Mouse (Mus musculus) neural tube, embryonic 15.5 days (tissue): ENCODE data around the gene Gm13271. TPM values are rescaled to one million over a fixed set of nuclear protein-coding genes. Genes with fewer than 3 reads are reported as not detected.
"Not testable (repeated sequence)": the region's sequence is repeated elsewhere in the genome, so short reads cannot be mapped to it uniquely, and the experiment has no call there.

Experiments
- ATAC-seq: fragments of 200-750 bp; cut with Nextera tagmentation; 2 replicates; pipeline ENCODE4 v1.8.0; 2017; ENCODE audit warnings: mild to moderate bottlenecking, moderate TSS enrichment, moderate library complexity; ENCODE audit not compliant: low FRiP score
- H3K27ac ChIP-seq: fragments of 300-500 bp; sonication (generic); replicated peaks from 2 replicates; pipeline ENCODE4 v1.5.1; 2015; ENCODE audit warnings: mild to moderate bottlenecking, inconsistent platforms
- H3K27me3 ChIP-seq: fragments of 300-500 bp; sonication (generic); replicated peaks from 2 replicates; pipeline ENCODE4 v1.6.1; 2015; ENCODE audit warnings: inconsistent platforms
- H3K36me3 ChIP-seq: fragments of 300-500 bp; sonication (generic); 2 replicates; pipeline ENCODE4 v1.6.1; 2015; ENCODE audit warnings: inconsistent platforms
- H3K4me1 ChIP-seq: fragments of 300-500 bp; sonication (generic); 2 replicates; pipeline ENCODE4 v1.6.1; 2015; ENCODE audit warnings: inconsistent platforms
- H3K4me2 ChIP-seq: fragments of 300-500 bp; sonication (generic); 2 replicates; pipeline ENCODE4 v1.6.1; 2015; ENCODE audit warnings: inconsistent platforms, mild to moderate bottlenecking, moderate library complexity
- H3K4me3 ChIP-seq: fragments of 300-500 bp; sonication (generic); replicated peaks from 2 replicates; pipeline ENCODE4 v1.5.1; 2015; ENCODE audit warnings: mild to moderate bottlenecking, inconsistent platforms
- H3K9ac ChIP-seq: fragments of 300-500 bp; sonication (generic); replicated peaks from 2 replicates; pipeline ENCODE4 v1.6.1; 2015; ENCODE audit warnings: mild to moderate bottlenecking, inconsistent platforms
- H3K9me3 ChIP-seq: fragments of 300-500 bp; sonication (generic); replicated peaks from 2 replicates; pipeline ENCODE4 v1.6.1; 2016; ENCODE audit warnings: inconsistent platforms
- WGBS: fragments of 180-500 bp; shearing (Covaris S2); methylation state at CpG from one replicate; pipeline ENCODE4 v1.1.7; 2015; ENCODE audit warnings: mixed read lengths; 5-methylcytosine and 5-hydroxymethylcytosine counted together
- polyA plus RNA-seq: library from polyadenylated mRNA; unstranded; fragments of >200 nt; fragmentation: Nextera tagmentation; extraction: Ambion mirVana; gene quantifications from 2 replicates; pipeline ENCODE4 v1.2.1, GENCODE M21; 2015

The Gm13271 gene
- polyA plus RNA-seq: not detected in 2 replicates

GRCm38 (mm10) chr4:88754818-88755340 is at the start of gene Gm13271:
Gene Gm13271, plus strand, starts transcription at chr4:88754868.
- H3K27me3 ChIP-seq: not testable (repeated sequence)
- WGBS: 82% methylated on average over 15 of the region's 15 CpGs

GRCm38 (mm10) chr4:88705924-88706323 is 48.7 kb upstream of the Gm13271 start:
- H3K4me1 ChIP-seq: no peaks in the 10 kb centered on the region
- WGBS: 49% methylated on average over 3 of the region's 3 CpGs
- no peak overlapping the region for H3K4me2 ChIP-seq
- no peak overlapping the region for H3K4me3 ChIP-seq
- no peak overlapping the region for H3K27ac ChIP-seq
- no peaks in the 10 kb centered on the region for H3K36me3 ChIP-seq
- no peak overlapping the region for H3K9ac ChIP-seq
- H3K9me3 ChIP-seq: no peaks in the 10 kb centered on the region
- no peak for ATAC-seq
- no peaks in the 10 kb centered on the region for H3K27me3 ChIP-seq

More at GRCm38 (mm10) chr4:88754818-88755340, at the start of gene Gm13271:
- H3K4me1 ChIP-seq, ATAC-seq, H3K4me2 ChIP-seq, H3K9me3 ChIP-seq, H3K27ac ChIP-seq, H3K4me3 ChIP-seq, H3K9ac ChIP-seq, H3K36me3 ChIP-seq: not testable (repeated sequence)

- H3K36me3 ChIP-seq: no peaks in the 10 kb centered on the region
- no peak overlapping the region for H3K4me3 ChIP-seq
- no peak overlapping the region for H3K27ac ChIP-seq
- H3K4me1 ChIP-seq: no peaks in the 10 kb centered on the region
- H3K4me2 ChIP-seq: no peak overlapping the region
- no peaks in the 10 kb centered on the region for H3K9me3 ChIP-seq
- WGBS: 91% methylated on average over 1 of the region's 1 CpGs
- H3K9ac ChIP-seq: no peak overlapping the region
- no peaks in the 10 kb centered on the region for H3K27me3 ChIP-seq
- ATAC-seq: no peak
These were observed 47.4 kb upstream of the Gm13271 start for GRCm38 (mm10) chr4:88707128-88707826.

- no peaks in the 10 kb centered on the region for H3K9me3 ChIP-seq
- no peak overlapping the region for H3K27ac ChIP-seq
- peaks cover 18% of the 10 kb centered on the region for H3K4me1 ChIP-seq
- no peak for ATAC-seq
- H3K4me3 ChIP-seq: no peak overlapping the region
- no peaks in the 10 kb centered on the region for H3K27me3 ChIP-seq
- H3K4me2 ChIP-seq: no peak overlapping the region
- H3K9ac ChIP-seq: no peak overlapping the region
- 78% methylated on average over 1 of the region's 1 CpGs for WGBS
- H3K36me3 ChIP-seq: peaks cover 12% of the 10 kb centered on the region
These were observed 40.4 kb upstream of the Gm13271 start for GRCm38 (mm10) chr4:88714281-88714680.

GRCm38 (mm10) chr4:88715059-88715458 is 39.6 kb upstream of the Gm13271 start:
- no peak for ATAC-seq
- H3K4me2 ChIP-seq: no peak overlapping the region

GRCm38 (mm10) chr4:88718715-88719114 is 36.0 kb upstream of the Gm13271 start:
- H3K9me3 ChIP-seq: no peaks in the 10 kb centered on the region
- ATAC-seq: no peak
- no peak overlapping the region for H3K27ac ChIP-seq
- H3K4me3 ChIP-seq: peak overlapping the region; percentile 28
- peaks cover 34% of the 10 kb centered on the region for H3K4me1 ChIP-seq
- H3K36me3 ChIP-seq: peaks cover 18% of the 10 kb centered on the region
- peak overlapping the region; percentile 87 for H3K4me2 ChIP-seq
- no peak overlapping the region; the same call in 1 of the 2 replicates for H3K9ac ChIP-seq
- H3K27me3 ChIP-seq: no peaks in the 10 kb centered on the region
- 59% methylated on average over 1 of the region's 1 CpGs for WGBS

More at GRCm38 (mm10) chr4:88715059-88715458, 39.6 kb upstream of the Gm13271 start:
- no peak overlapping the region for H3K27ac ChIP-seq
- no peak overlapping the region for H3K4me3 ChIP-seq
- H3K9ac ChIP-seq: no peak overlapping the region
- H3K4me1 ChIP-seq: peaks cover 22% of the 10 kb centered on the region
- no peaks in the 10 kb centered on the region for H3K9me3 ChIP-seq
- no peaks in the 10 kb centered on the region for H3K27me3 ChIP-seq
- peaks cover 12% of the 10 kb centered on the region for H3K36me3 ChIP-seq

- H3K4me1 ChIP-seq: peaks cover 29% of the 10 kb centered on the region
- WGBS: under 1% methylated on average over 80 of the region's 82 CpGs
These were observed 32.6 kb upstream of the Gm13271 start, which contains the start of the genes Gm26566 and Klhl9 for GRCm38 (mm10) chr4:88721791-88722721. Gene Gm26566, plus strand, starts transcription at chr4:88721805. Gene Klhl9, minus strand, starts transcription at chr4:88722465.

GRCm38 (mm10) chr4:88723497-88724090 is 31.1 kb upstream of the Gm13271 start:
- 56% methylated on average over 8 of the region's 8 CpGs for WGBS
- H3K9ac ChIP-seq: no peak overlapping the region
- no peak for ATAC-seq
- H3K27ac ChIP-seq: no peak overlapping the region
- no peak overlapping the region for H3K4me2 ChIP-seq
- 0 out of 2 replicates have a peak, but pooled peaks cover 5% of the 10 kb centered on the region for H3K36me3 ChIP-seq
- H3K9me3 ChIP-seq: no peaks in the 10 kb centered on the region
- no peak overlapping the region for H3K4me3 ChIP-seq
- H3K27me3 ChIP-seq: no peaks in the 10 kb centered on the region
- peaks cover 21% of the 10 kb centered on the region for H3K4me1 ChIP-seq

More at GRCm38 (mm10) chr4:88721791-88722721, 32.6 kb upstream of the Gm13271 start, which contains the start of the genes Gm26566 and Klhl9:
- ATAC-seq: peak; percentile 99
- Histone ChIP-seq H3K27me3 (no peaks in the 10 kb centered on the region), H3K9me3 (no peaks in the 10 kb centered on the region), H3K36me3 (0 out of 2 replicates have a peak, but pooled peaks cover 5% of the 10 kb centered on the region), H3K4me3 (peak within 1 kb of the TSS; percentile 89), H3K9ac (peak within 1 kb of the TSS; percentile 100), H3K27ac (peak within 1 kb of the TSS; percentile 97), H3K4me2 (peak within 1 kb of the TSS; percentile 87)

- no peaks in the 10 kb centered on the region for H3K4me1 ChIP-seq
- H3K4me3 ChIP-seq: no peak overlapping the region
- no peak overlapping the region for H3K27ac ChIP-seq
- H3K9ac ChIP-seq: no peak overlapping the region
- WGBS: 91% methylated on average over 6 of the region's 6 CpGs
- no peaks in the 10 kb centered on the region for H3K9me3 ChIP-seq
- H3K27me3 ChIP-seq: no peaks in the 10 kb centered on the region
- H3K36me3 ChIP-seq: no peaks in the 10 kb centered on the region
- no peak for ATAC-seq
- H3K4me2 ChIP-seq: no peak overlapping the region
These were observed 27.9 kb upstream of the Gm13271 start for GRCm38 (mm10) chr4:88726727-88727126.

GRCm38 (mm10) chr4:88727324-88727723 is 27.3 kb upstream of the Gm13271 start:
- WGBS: 3% methylated on average over 1 of the region's 1 CpGs
- Histone ChIP-seq H3K4me2 (no peak overlapping the region), H3K9me3 (no peaks in the 10 kb centered on the region), H3K36me3 (no peaks in the 10 kb centered on the region), H3K27ac (no peak overlapping the region), H3K9ac (no peak overlapping the region), H3K4me1 (no peaks in the 10 kb centered on the region), H3K4me3 (no peak overlapping the region), H3K27me3 (no peaks in the 10 kb centered on the region)
- ATAC-seq: no peak

- Histone ChIP-seq H3K27me3 (no peaks in the 10 kb centered on the region), H3K27ac (no peak overlapping the region), H3K4me1 (no peaks in the 10 kb centered on the region), H3K9me3 (no peaks in the 10 kb centered on the region), H3K9ac (no peak overlapping the region), H3K36me3 (no peaks in the 10 kb centered on the region), H3K4me2 (no peak overlapping the region), H3K4me3 (no peak overlapping the region)
- WGBS: 3% methylated on average over 2 of the region's 2 CpGs
- ATAC-seq: no peak
These were observed 16.2 kb upstream of the Gm13271 start for GRCm38 (mm10) chr4:88738480-88738879.
